Mouse (Mus musculus): ENCODE data around the gene Arfgef3. TPM values are rescaled to one million over a fixed set of nuclear protein-coding genes. Genes with fewer than 3 reads are reported as not detected.

Arfgef3 gene
- total RNA-seq, 1 experiment = 3.6 TPM

GRCm38 (mm10) chr10:18646035-18646434 is 97.7 kb downstream of the Arfgef3 start:
- H3K9me3 ChIP-seq (ENCODE audit: control insufficient read depth, insufficient read depth, low read depth, low read length) = no peaks in the 10 kb centered on the region
- no peaks in the 10 kb centered on the region for H3K36me3 ChIP-seq (ENCODE audit: control insufficient read depth, insufficient read depth, low read length, poor library complexity, severe bottlenecking)
- H3K9ac ChIP-seq (ENCODE audit: insufficient read depth, low read depth, low read length, poor library complexity, severe bottlenecking) = no peak overlapping the region
- in situ Hi-C loops (cut with MboI; ENCODE audit: low sequenced_read_pairs in 2 of 2, unreplicated experiment in 2 of 2) = no loop called here
- TF ChIP-seq HCFC1 (IDR thresholded peaks at IDR 0.05; ENCODE audit: borderline replicate concordance, insufficient read depth, low read length) (no peak), CHD2 (IDR thresholded peaks at IDR 0.05; ENCODE audit: low read depth, low read length) (no peak), MAFK (IDR thresholded peaks at IDR 0.05; ENCODE audit: insufficient read depth, low read depth, low read length) (no peak), ZC3H11A (IDR thresholded peaks at IDR 0.05; ENCODE audit: borderline replicate concordance, low read depth, low read length) (no peak), ZNF384 (IDR thresholded peaks at IDR 0.05; ENCODE audit: low read depth, low read length) (no peak)
- no peak overlapping the region for H3K27ac ChIP-seq (ENCODE audit: insufficient read depth, low read depth, low read length, poor library complexity, severe bottlenecking)
- H3K4me1 ChIP-seq (ENCODE audit: control insufficient read depth in 2 of 2, insufficient read depth in 2 of 2, low read length in 2 of 2, poor library complexity in 1 of 2) = peaks cover 9 to 17% of the 10 kb centered on the region in 2 experiments
- DNase-seq (ENCODE audit: low read depth, low spot score) = no peak
- no peak overlapping the region for H3K4me3 ChIP-seq (ENCODE audit: insufficient read depth in 1 of 2, low read depth in 1 of 2, low read length in 2 of 2, poor library complexity in 1 of 2, severe bottlenecking in 1 of 2)

GRCm38 (mm10) chr10:18644346-18644745 is 99.4 kb downstream of the Arfgef3 start:
- peaks cover 9 to 17% of the 10 kb centered on the region in 2 experiments for H3K4me1 ChIP-seq (ENCODE audit: control insufficient read depth in 2 of 2, insufficient read depth in 2 of 2, low read length in 2 of 2, poor library complexity in 1 of 2)
- DNase-seq (ENCODE audit: low read depth, low spot score) = no peak
- no peak overlapping the region for H3K4me3 ChIP-seq (ENCODE audit: insufficient read depth in 1 of 2, low read depth in 1 of 2, low read length in 2 of 2, poor library complexity in 1 of 2, severe bottlenecking in 1 of 2)
- no peak overlapping the region for H3K9ac ChIP-seq (ENCODE audit: insufficient read depth, low read depth, low read length, poor library complexity, severe bottlenecking)
- no peak overlapping the region; the same call in 1 of the 2 replicates for H3K27ac ChIP-seq (ENCODE audit: insufficient read depth, low read depth, low read length, poor library complexity, severe bottlenecking)
- TF ChIP-seq ZNF384 (IDR thresholded peaks at IDR 0.05; ENCODE audit: low read depth, low read length) (no peak), ZC3H11A (IDR thresholded peaks at IDR 0.05; ENCODE audit: borderline replicate concordance, low read depth, low read length) (no peak), MAFK (IDR thresholded peaks at IDR 0.05; ENCODE audit: insufficient read depth, low read depth, low read length) (no peak), CHD2 (IDR thresholded peaks at IDR 0.05; ENCODE audit: low read depth, low read length) (no peak), HCFC1 (IDR thresholded peaks at IDR 0.05; ENCODE audit: borderline replicate concordance, insufficient read depth, low read length) (no peak)
- no peaks in the 10 kb centered on the region for H3K9me3 ChIP-seq (ENCODE audit: control insufficient read depth, insufficient read depth, low read depth, low read length)
- in situ Hi-C loops (cut with MboI; ENCODE audit: low sequenced_read_pairs in 2 of 2, unreplicated experiment in 2 of 2) = no loop called here
- H3K36me3 ChIP-seq (ENCODE audit: control insufficient read depth, insufficient read depth, low read length, poor library complexity, severe bottlenecking) = no peaks in the 10 kb centered on the region

GRCm38 (mm10) chr10:18643506-18643905 is 100.2 kb downstream of the Arfgef3 start:
- no peak for DNase-seq (ENCODE audit: low read depth, low spot score)
- H3K36me3 ChIP-seq (ENCODE audit: control insufficient read depth, insufficient read depth, low read length, poor library complexity, severe bottlenecking) = no peaks in the 10 kb centered on the region
- H3K9me3 ChIP-seq (ENCODE audit: control insufficient read depth, insufficient read depth, low read depth, low read length) = no peaks in the 10 kb centered on the region
- in situ Hi-C loops (cut with MboI; ENCODE audit: low sequenced_read_pairs in 2 of 2, unreplicated experiment in 2 of 2) = no loop called here
- no peak overlapping the region; the same call in 1 of the 2 replicates for H3K27ac ChIP-seq (ENCODE audit: insufficient read depth, low read depth, low read length, poor library complexity, severe bottlenecking)
- TF ChIP-seq MAFK (IDR thresholded peaks at IDR 0.05; ENCODE audit: insufficient read depth, low read depth, low read length) = no peak
- no peak for TF ChIP-seq ZNF384 (IDR thresholded peaks at IDR 0.05; ENCODE audit: low read depth, low read length)
- TF ChIP-seq CHD2 (IDR thresholded peaks at IDR 0.05; ENCODE audit: low read depth, low read length) = no peak
- no peak for TF ChIP-seq HCFC1 (IDR thresholded peaks at IDR 0.05; ENCODE audit: borderline replicate concordance, insufficient read depth, low read length)
- no peak for TF ChIP-seq ZC3H11A (IDR thresholded peaks at IDR 0.05; ENCODE audit: borderline replicate concordance, low read depth, low read length)
- no peak overlapping the region for H3K9ac ChIP-seq (ENCODE audit: insufficient read depth, low read depth, low read length, poor library complexity, severe bottlenecking)
- H3K4me3 ChIP-seq (ENCODE audit: insufficient read depth in 1 of 2, low read depth in 1 of 2, low read length in 2 of 2, poor library complexity in 1 of 2, severe bottlenecking in 1 of 2) = no peak overlapping the region
- peaks cover 9 to 17% of the 10 kb centered on the region in 2 experiments for H3K4me1 ChIP-seq (ENCODE audit: control insufficient read depth in 2 of 2, insufficient read depth in 2 of 2, low read length in 2 of 2, poor library complexity in 1 of 2)

GRCm38 (mm10) chr10:18642854-18643253 is 100.9 kb downstream of the Arfgef3 start:
- no peak overlapping the region for H3K4me3 ChIP-seq (ENCODE audit: insufficient read depth in 1 of 2, low read depth in 1 of 2, low read length in 2 of 2, poor library complexity in 1 of 2, severe bottlenecking in 1 of 2)
- H3K27ac ChIP-seq (ENCODE audit: insufficient read depth, low read depth, low read length, poor library complexity, severe bottlenecking) = no peak overlapping the region; the same call in 1 of the 2 replicates
- in situ Hi-C loops (cut with MboI; ENCODE audit: low sequenced_read_pairs in 2 of 2, unreplicated experiment in 2 of 2) = no loop called here
- H3K9ac ChIP-seq (ENCODE audit: insufficient read depth, low read depth, low read length, poor library complexity, severe bottlenecking) = no peak overlapping the region
- no peaks in the 10 kb centered on the region for H3K9me3 ChIP-seq (ENCODE audit: control insufficient read depth, insufficient read depth, low read depth, low read length)
- TF ChIP-seq ZC3H11A (IDR thresholded peaks at IDR 0.05; ENCODE audit: borderline replicate concordance, low read depth, low read length) (no peak), CHD2 (IDR thresholded peaks at IDR 0.05; ENCODE audit: low read depth, low read length) (no peak), MAFK (IDR thresholded peaks at IDR 0.05; ENCODE audit: insufficient read depth, low read depth, low read length) (no peak), ZNF384 (IDR thresholded peaks at IDR 0.05; ENCODE audit: low read depth, low read length) (no peak), HCFC1 (IDR thresholded peaks at IDR 0.05; ENCODE audit: borderline replicate concordance, insufficient read depth, low read length) (no peak)
- H3K36me3 ChIP-seq (ENCODE audit: control insufficient read depth, insufficient read depth, low read length, poor library complexity, severe bottlenecking) = no peaks in the 10 kb centered on the region
- H3K4me1 ChIP-seq (ENCODE audit: control insufficient read depth in 2 of 2, insufficient read depth in 2 of 2, low read length in 2 of 2, poor library complexity in 1 of 2) = peaks cover 9 to 17% of the 10 kb centered on the region in 2 experiments
- DNase-seq (ENCODE audit: low read depth, low spot score) = no peak

DNA sequence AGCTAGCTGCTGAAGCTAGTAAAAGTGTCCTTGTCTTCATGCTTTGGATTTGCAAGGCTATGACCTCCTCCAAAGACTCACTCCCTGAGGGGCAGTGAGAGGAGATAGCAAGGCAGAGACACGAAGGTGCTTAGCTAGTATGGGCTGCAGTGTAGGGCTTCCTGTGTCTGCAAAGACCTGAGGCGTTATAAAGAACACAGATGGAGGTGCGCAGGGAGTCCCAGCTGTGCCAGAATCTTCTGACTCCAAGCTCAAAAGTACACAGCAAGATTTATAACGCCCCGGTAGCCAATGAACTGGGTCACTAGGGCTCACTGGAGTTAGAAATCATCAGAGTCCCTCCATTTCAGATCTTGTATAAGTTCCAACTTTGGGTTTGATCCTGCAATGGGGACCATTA is 103.2 kb downstream of the Arfgef3 start:
- Histone ChIP-seq H3K9me3 (ENCODE audit: control insufficient read depth, insufficient read depth, low read depth, low read length) (no peaks in the 10 kb centered on the region), H3K36me3 (ENCODE audit: control insufficient read depth, insufficient read depth, low read length, poor library complexity, severe bottlenecking) (no peaks in the 10 kb centered on the region), H3K9ac (ENCODE audit: insufficient read depth, low read depth, low read length, poor library complexity, severe bottlenecking) (no peak overlapping the region), H3K27ac (ENCODE audit: insufficient read depth, low read depth, low read length, poor library complexity, severe bottlenecking) (no peak overlapping the region), H3K4me1 (ENCODE audit: control insufficient read depth in 2 of 2, insufficient read depth in 2 of 2, low read length in 2 of 2, poor library complexity in 1 of 2) (peaks cover 9 to 17% of the 10 kb centered on the region in 2 experiments), H3K4me3 (ENCODE audit: insufficient read depth in 1 of 2, low read depth in 1 of 2, low read length in 2 of 2, poor library complexity in 1 of 2, severe bottlenecking in 1 of 2) (no peak overlapping the region)
- no peak for DNase-seq (ENCODE audit: low read depth, low spot score)
- no peak for TF ChIP-seq ZC3H11A (IDR thresholded peaks at IDR 0.05; ENCODE audit: borderline replicate concordance, low read depth, low read length)
- no peak for TF ChIP-seq CHD2 (IDR thresholded peaks at IDR 0.05; ENCODE audit: low read depth, low read length)
- TF ChIP-seq MAFK (IDR thresholded peaks at IDR 0.05; ENCODE audit: insufficient read depth, low read depth, low read length) = no peak
- no peak for TF ChIP-seq HCFC1 (IDR thresholded peaks at IDR 0.05; ENCODE audit: borderline replicate concordance, insufficient read depth, low read length)
- in situ Hi-C loops (cut with MboI; ENCODE audit: low sequenced_read_pairs in 2 of 2, unreplicated experiment in 2 of 2) = no loop called here
